Mouse (Mus musculus) spleen, adult 2 months (tissue): ENCODE measurements around the gene Klhl13. TPM values are rescaled to one million over a fixed set of nuclear protein-coding genes. Genes with fewer than 3 reads are reported as not detected.

Experiments
- DNase-seq, 2 experiments: peaks; one replicate each; pipeline versions ENCODE4 v3.0.0 to v3.0.0-alpha.2; 2012 to 2021; ENCODE audit warnings: low spot score in 2 of 2, low read depth in 1 of 2
- H3K27ac ChIP-seq: fragments of 200-500 bp; 2 replicates; pipeline ENCODE4 v1.5.1; 2012; ENCODE audit warnings: low read length, inconsistent platforms; ENCODE audit not compliant: insufficient read depth
- H3K27me3 ChIP-seq: fragments of 200-500 bp; 2 replicates; pipeline ENCODE4 v1.6.1; 2012; ENCODE audit warnings: mild to moderate bottlenecking, moderate library complexity, low read length, inconsistent platforms; ENCODE audit not compliant: control insufficient read depth, insufficient read depth
- H3K36me3 ChIP-seq: fragments of 200-500 bp; 2 replicates; pipeline ENCODE4 v1.6.1; 2012; ENCODE audit warnings: mild to moderate bottlenecking, low read length, inconsistent platforms; ENCODE audit not compliant: control insufficient read depth, insufficient read depth
- H3K4me1 ChIP-seq: fragments of 200-500 bp; 2 replicates; pipeline ENCODE4 v1.6.1; 2011; ENCODE audit warnings: inconsistent platforms; ENCODE audit not compliant: control insufficient read depth, insufficient read depth, insufficient read length
- H3K4me3 ChIP-seq: fragments of 200-500 bp; 2 replicates; pipeline ENCODE4 v1.5.1; 2011; ENCODE audit warnings: mild to moderate bottlenecking, inconsistent platforms; ENCODE audit not compliant: insufficient read depth, insufficient read length; ENCODE audit errors: extremely low read depth
- CTCF ChIP-seq: fragments of 200-500 bp; IDR thresholded peaks from 2 replicates; pipeline ENCODE4 v1.5.1; 2011; ENCODE audit warnings: mild to moderate bottlenecking, inconsistent platforms; ENCODE audit not compliant: insufficient read depth, insufficient read length, insufficient replicate concordance; ENCODE audit errors: extremely low read depth
- POLR2A ChIP-seq: fragments of 200-500 bp; IDR thresholded peaks from 2 replicates; pipeline ENCODE4 v1.6.1; 2011; ENCODE audit warnings: low read depth, low read length, inconsistent platforms
- WGBS: fragments of 180-500 bp; shearing (Covaris S2); methylation state at CpG from one replicate; pipeline ENCODE4 v1.1.7; 2018; 5-methylcytosine and 5-hydroxymethylcytosine counted together
- polyA plus RNA-seq: library from polyadenylated mRNA; depleted of rRNA; stranded (reverse); fragments of >200 nt; gene quantifications from 2 replicates; pipeline ENCODE4 v1.2.3, GENCODE M21; 2012

The Klhl13 gene
- polyA plus RNA-seq, 1 experiment: 1.6 TPM

GRCm38 (mm10) chrX:23318857-23319256 is 46.0 kb downstream of the Klhl13 start:
- no peak overlapping the region for H3K27ac ChIP-seq
- H3K4me1 ChIP-seq: no peaks in the 10 kb centered on the region
- H3K36me3 ChIP-seq: no peaks in the 10 kb centered on the region
- H3K27me3 ChIP-seq: no peaks in the 10 kb centered on the region
- DNase-seq: no peak
- TF ChIP-seq POLR2A (no peak), CTCF (no peak)
- H3K4me3 ChIP-seq: no peak overlapping the region

GRCm38 (mm10) chrX:23295952-23296598 is 68.8 kb downstream of the Klhl13 start:
- Histone ChIP-seq H3K27me3 (no peaks in the 10 kb centered on the region), H3K4me3 (no peak overlapping the region), H3K36me3 (no peaks in the 10 kb centered on the region), H3K27ac (no peak overlapping the region), H3K4me1 (no peaks in the 10 kb centered on the region)
- 45% methylated on average over 5 of the region's 5 CpGs for WGBS
- no peak for DNase-seq
- TF ChIP-seq CTCF (no peak), POLR2A (no peak)

GRCm38 (mm10) chrX:23285442-23285817 is 79.5 kb downstream of the Klhl13 start:
- TF ChIP-seq CTCF (no peak), POLR2A (no peak)
- H3K4me3 ChIP-seq: no peak overlapping the region
- H3K27ac ChIP-seq: no peak overlapping the region
- DNase-seq: no peak
- no peaks in the 10 kb centered on the region for H3K36me3 ChIP-seq
- WGBS: 40% methylated on average over 10 of the region's 10 CpGs
- H3K4me1 ChIP-seq: no peaks in the 10 kb centered on the region
- no peaks in the 10 kb centered on the region for H3K27me3 ChIP-seq

- TF ChIP-seq POLR2A (no peak), CTCF (no peak)
- H3K27ac ChIP-seq: no peak overlapping the region
- 76% methylated on average over 11 of the region's 11 CpGs for WGBS
These were observed 80.1 kb downstream of the Klhl13 start for GRCm38 (mm10) chrX:23284530-23285441.

GRCm38 (mm10) chrX:23267601-23268000 is 97.3 kb downstream of the Klhl13 start:
- H3K27ac ChIP-seq: no peak overlapping the region
- no peak for TF ChIP-seq CTCF
- H3K27me3 ChIP-seq: no peaks in the 10 kb centered on the region
- DNase-seq: no peak
- 84% methylated on average over 1 of the region's 1 CpGs for WGBS
- no peaks in the 10 kb centered on the region for H3K4me1 ChIP-seq
- H3K4me3 ChIP-seq: no peak overlapping the region
- no peaks in the 10 kb centered on the region for H3K36me3 ChIP-seq

More at GRCm38 (mm10) chrX:23284530-23285441, 80.1 kb downstream of the Klhl13 start:
- no peak for DNase-seq
- H3K27me3 ChIP-seq: no peaks in the 10 kb centered on the region
- no peaks in the 10 kb centered on the region for H3K4me1 ChIP-seq
- H3K36me3 ChIP-seq: no peaks in the 10 kb centered on the region
- H3K4me3 ChIP-seq: no peak overlapping the region

GRCm38 (mm10) chrX:23248752-23249151 is 116.1 kb downstream of the Klhl13 start:
- no peaks in the 10 kb centered on the region for H3K36me3 ChIP-seq
- no peak for DNase-seq
- no peak for TF ChIP-seq CTCF
- TF ChIP-seq POLR2A: no peak
- H3K4me3 ChIP-seq: no peak overlapping the region
- no peaks in the 10 kb centered on the region for H3K4me1 ChIP-seq
- H3K27ac ChIP-seq: no peak overlapping the region
- H3K27me3 ChIP-seq: no peaks in the 10 kb centered on the region
